Mouse (Mus musculus): ENCODE data around the gene Igf2. TPM values are rescaled to one million over a fixed set of nuclear protein-coding genes. Genes with fewer than 3 reads are reported as not detected.

The Igf2 gene
- polyA plus RNA-seq (2012; rRNA removed) (4,240 and 5,416 TPM in 2 replicates), polyA plus RNA-seq (2014; fragmentation: Nextera tagmentation; extraction: Ambion mirVana) (1,472 and 1,504 TPM in 2 replicates)

- Histone ChIP-seq H3K4me3 (replicated peaks; ENCODE audit: low read length) (no peak within 1 kb of the TSS), H3K27me3 (ENCODE audit: control insufficient read depth, insufficient read depth, low read length) (peaks cover 32% of the 10 kb centered on the region), H3K9me3 (ENCODE audit: control insufficient read depth, low read length) (peaks cover 24% of the 10 kb centered on the region), H3K4me2 (replicated peaks; ENCODE audit: low read depth, low read length, severe bottlenecking) (no peak within 1 kb of the TSS; the same call in 1 of the 2 replicates), H3K36me3 (ENCODE audit: control insufficient read depth, insufficient read depth, low read length) (peaks cover 22% of the 10 kb centered on the region), H3K4me1 (ENCODE audit: control insufficient read depth, insufficient read depth, low read length) (peaks cover 3% of the 10 kb centered on the region; the same call in 1 of the 2 replicates), H3K27ac (replicated peaks; ENCODE audit: low read depth, low read length) (no peak within 1 kb of the TSS), H3K9ac (ENCODE audit: low read depth, low read length, severe bottlenecking) (no peak within 1 kb of the TSS)
- DNase-seq (ENCODE audit: low spot score) (no peak), ATAC-seq (ENCODE audit: low FRiP score, low read depth) (no peak)
- WGBS = 73% methylated on average over 2 of the region's 2 CpGs
- TF ChIP-seq POLR2A (IDR thresholded peaks at IDR 0.05; ENCODE audit: borderline replicate concordance, extremely low read depth, insufficient read depth, insufficient read length) = no peak
These were observed at the start of gene Igf2 for GRCm38 (mm10) chr7:142666659-142667058. TSS of gene Igf2 (minus strand) at chr7:142666816.

GRCm38 (mm10) chr7:142714783-142715498, 48.3 kb upstream of the Igf2 start:
- no peak for ATAC-seq (ENCODE audit: low FRiP score, low read depth)
- H3K9ac ChIP-seq (ENCODE audit: low read depth, low read length, severe bottlenecking) = peak overlapping the region; percentile 51; the same call in 1 of the 2 replicates

GRCm38 (mm10) chr7:142706873-142707272, 40.3 kb upstream of the Igf2 start:
- no peak for TF ChIP-seq POLR2A (IDR thresholded peaks at IDR 0.05; ENCODE audit: borderline replicate concordance, extremely low read depth, insufficient read depth, insufficient read length)
- H3K4me1 ChIP-seq (ENCODE audit: control insufficient read depth, insufficient read depth, low read length) = peaks cover 6% of the 10 kb centered on the region; the same call in 1 of the 2 replicates
- no peak overlapping the region for H3K4me3 ChIP-seq (replicated peaks; ENCODE audit: low read length)
- H3K4me2 ChIP-seq (replicated peaks; ENCODE audit: low read depth, low read length, severe bottlenecking) = no peak overlapping the region
- H3K9ac ChIP-seq (ENCODE audit: low read depth, low read length, severe bottlenecking) = no peak overlapping the region
- WGBS = 27% methylated on average over 2 of the region's 2 CpGs
- no peaks in the 10 kb centered on the region for H3K27me3 ChIP-seq (ENCODE audit: control insufficient read depth, insufficient read depth, low read length)
- H3K27ac ChIP-seq (replicated peaks; ENCODE audit: low read depth, low read length) = no peak overlapping the region; the same call in 1 of the 2 replicates
- no peak for DNase-seq (ENCODE audit: low spot score)
- H3K36me3 ChIP-seq (ENCODE audit: control insufficient read depth, insufficient read depth, low read length) = no peaks in the 10 kb centered on the region
- no peak for ATAC-seq (ENCODE audit: low FRiP score, low read depth)
- no peaks in the 10 kb centered on the region for H3K9me3 ChIP-seq (ENCODE audit: control insufficient read depth, low read length)

More at GRCm38 (mm10) chr7:142714783-142715498, 48.3 kb upstream of the Igf2 start:
- H3K27ac ChIP-seq (replicated peaks; ENCODE audit: low read depth, low read length) = no peak overlapping the region
- no peaks in the 10 kb centered on the region for H3K27me3 ChIP-seq (ENCODE audit: control insufficient read depth, insufficient read depth, low read length)
- H3K4me3 ChIP-seq (replicated peaks; ENCODE audit: low read length) = peak overlapping the region; percentile 22; the same call in 1 of the 2 replicates
- peak overlapping the region; percentile 48 for H3K4me2 ChIP-seq (replicated peaks; ENCODE audit: low read depth, low read length, severe bottlenecking)
- H3K9me3 ChIP-seq (ENCODE audit: control insufficient read depth, low read length) = no peaks in the 10 kb centered on the region
- 16% methylated on average over 8 of the region's 8 CpGs for WGBS
- H3K4me1 ChIP-seq (ENCODE audit: control insufficient read depth, insufficient read depth, low read length) = no peaks in the 10 kb centered on the region; the same call in 1 of the 2 replicates
- no peaks in the 10 kb centered on the region for H3K36me3 ChIP-seq (ENCODE audit: control insufficient read depth, insufficient read depth, low read length)
- DNase-seq (ENCODE audit: low spot score) = peak; percentile 49
- TF ChIP-seq POLR2A (IDR thresholded peaks at IDR 0.05; ENCODE audit: borderline replicate concordance, extremely low read depth, insufficient read depth, insufficient read length) = no peak

GRCm38 (mm10) chr7:142699334-142699860, 32.8 kb upstream of the Igf2 start:
- no peak overlapping the region for H3K4me2 ChIP-seq (replicated peaks; ENCODE audit: low read depth, low read length, severe bottlenecking)
- no peak overlapping the region for H3K9ac ChIP-seq (ENCODE audit: low read depth, low read length, severe bottlenecking)
- WGBS = 71% methylated on average over 5 of the region's 5 CpGs
- no peak for ATAC-seq (ENCODE audit: low FRiP score, low read depth)
- H3K4me3 ChIP-seq (replicated peaks; ENCODE audit: low read length) = no peak overlapping the region
- H3K27me3 ChIP-seq (ENCODE audit: control insufficient read depth, insufficient read depth, low read length) = no peaks in the 10 kb centered on the region
- DNase-seq (ENCODE audit: low spot score) = peak; percentile 11
- no peaks in the 10 kb centered on the region for H3K36me3 ChIP-seq (ENCODE audit: control insufficient read depth, insufficient read depth, low read length)
- H3K27ac ChIP-seq (replicated peaks; ENCODE audit: low read depth, low read length) = no peak overlapping the region
- no peaks in the 10 kb centered on the region for H3K4me1 ChIP-seq (ENCODE audit: control insufficient read depth, insufficient read depth, low read length)
- no peak for TF ChIP-seq POLR2A (IDR thresholded peaks at IDR 0.05; ENCODE audit: borderline replicate concordance, extremely low read depth, insufficient read depth, insufficient read length)
- H3K9me3 ChIP-seq (ENCODE audit: control insufficient read depth, low read length) = no peaks in the 10 kb centered on the region

GRCm38 (mm10) chr7:142678611-142679010, 12.0 kb upstream of the Igf2 start:
- no peak for DNase-seq (ENCODE audit: low spot score)
- Histone ChIP-seq H3K4me1 (ENCODE audit: control insufficient read depth, insufficient read depth, low read length) (no peaks in the 10 kb centered on the region), H3K36me3 (ENCODE audit: control insufficient read depth, insufficient read depth, low read length) (no peaks in the 10 kb centered on the region), H3K9me3 (ENCODE audit: control insufficient read depth, low read length) (no peaks in the 10 kb centered on the region), H3K27me3 (ENCODE audit: control insufficient read depth, insufficient read depth, low read length) (no peaks in the 10 kb centered on the region), H3K9ac (ENCODE audit: low read depth, low read length, severe bottlenecking) (no peak overlapping the region), H3K4me2 (replicated peaks; ENCODE audit: low read depth, low read length, severe bottlenecking) (no peak overlapping the region), H3K27ac (replicated peaks; ENCODE audit: low read depth, low read length) (no peak overlapping the region), H3K4me3 (replicated peaks; ENCODE audit: low read length) (no peak overlapping the region)
- ATAC-seq (ENCODE audit: low FRiP score, low read depth) = no peak
- TF ChIP-seq POLR2A (IDR thresholded peaks at IDR 0.05; ENCODE audit: borderline replicate concordance, extremely low read depth, insufficient read depth, insufficient read length) = no peak
- WGBS = 80% methylated on average over 3 of the region's 3 CpGs
